Mouse (Mus musculus): ENCODE data around the gene Olfr39. TPM values are rescaled to one million over a fixed set of nuclear protein-coding genes. Genes with fewer than 3 reads are reported as not detected.
"Not testable (repeated sequence)": the region's sequence is repeated elsewhere in the genome, so short reads cannot be mapped to it uniquely, and the experiment has no call there.

Olfr39 gene
- not detected for total RNA-seq (2021)

- no peak for DNase-seq
Observed at GRCm38 (mm10) chr9:20282051-20282450, at the start of gene Olfr39. Gene Olfr39 (plus strand): TSS chr9:20282351.

- DNase-seq, result no peak
Observed at GRCm38 (mm10) chr9:20236819-20237218, 45.3 kb upstream of the Olfr39 start, which contains the start of gene Olfr872. Gene Olfr872 (plus strand): TSS chr9:20237119.

GRCm38 (mm10) chr9:20237378-20237777, 44.8 kb upstream of the Olfr39 start:
- DNase-seq, result no peak

GRCm38 (mm10) chr9:20295562-20295961, 13.4 kb downstream of the Olfr39 start:
- DNase-seq, result not testable (repeated sequence)

GRCm38 (mm10) chr9:20298232-20298631, 16.1 kb downstream of the Olfr39 start, which contains the start of gene Olfr873:
Gene Olfr873 (plus strand): TSS chr9:20298532.
- no peak for DNase-seq

- no peak for DNase-seq
Observed at GRCm38 (mm10) chr9:20335994-20336393, 53.8 kb downstream of the Olfr39 start, which contains the start of gene Olfr18. Gene Olfr18 (minus strand): TSS chr9:20336094.

Other genes starting within 250 kb of the Olfr39 start
- not detected for gene Olfr867, start 224.8 kb upstream of the Olfr39 start, total RNA-seq (2021)
- gene Olfr868, start 183.7 kb upstream of the Olfr39 start, total RNA-seq (2021), result not detected
- not detected for gene Olfr869, start 153.3 kb upstream of the Olfr39 start, total RNA-seq (2021)
- gene Olfr870, start 108.3 kb upstream of the Olfr39 start, total RNA-seq (2021), result not detected
- not detected for gene Olfr871, start 70.1 kb upstream of the Olfr39 start, total RNA-seq (2021)
- gene Olfr872, start 45.2 kb upstream of the Olfr39 start, total RNA-seq (2021), result not detected
- gene Olfr873, start 16.2 kb downstream of the Olfr39 start, total RNA-seq (2021), result not detected
- under 1 TPM in 1 of 2 experiments, not detected in 1; 0.09 TPM for gene Olfr18, start 53.7 kb downstream of the Olfr39 start, total RNA-seq (2021)
- 10 to 100 TPM; 13.0 to 16.7 TPM for gene Zfp560, start 102.8 kb downstream of the Olfr39 start, total RNA-seq (2021)
- 10 to 100 TPM; 21.7 to 23.8 TPM for gene Zfp26, start 177.8 kb downstream of the Olfr39 start, total RNA-seq (2021)
- 10 to 100 TPM in 1 of 2 experiments, 1 to 10 TPM in 1; 9.5 to 10.6 TPM for gene Zfp426, start 210.4 kb downstream of the Olfr39 start, total RNA-seq (2021)
- 10 to 100 TPM; 42.3 to 45.1 TPM for gene Zfp266, start 239.1 kb downstream of the Olfr39 start, total RNA-seq (2021)

Data from heart, postnatal 4 days (tissue).